Mouse (Mus musculus) liver, postnatal 0 days (tissue): ENCODE data around the gene Fggy. TPM values are rescaled to one million over a fixed set of nuclear protein-coding genes. Genes with fewer than 3 reads are reported as not detected.

Experiments
- ATAC-seq: fragments of 200-750 bp; cut with Nextera tagmentation; 2 replicates; pipeline ENCODE4 v1.8.0; 2017; ENCODE audit warnings: mild to moderate bottlenecking, moderate library complexity
- DNase-seq: peaks from one replicate; pipeline ENCODE4 v3.0.0-alpha.2; 2016
- H3K27ac ChIP-seq: fragments of 300-500 bp; sonication (generic); 2 replicates; pipeline ENCODE4 v1.5.1; 2014; ENCODE audit warnings: antibody characterized with exemption, moderate library complexity, mild to moderate bottlenecking, low read depth
- H3K27me3 ChIP-seq: fragments of 300-500 bp; sonication (generic); 2 replicates; pipeline ENCODE4 v1.6.1; 2014; ENCODE audit warnings: low read length, control low read depth, mixed read lengths; ENCODE audit not compliant: insufficient read depth
- H3K36me3 ChIP-seq: fragments of 300-500 bp; sonication (generic); replicated peaks from 2 replicates; pipeline ENCODE4 v1.6.1; 2014; ENCODE audit warnings: mild to moderate bottlenecking, control low read depth, low read length, moderate library complexity, mixed read lengths; ENCODE audit not compliant: insufficient read depth
- H3K4me1 ChIP-seq: fragments of 300-500 bp; sonication (generic); 2 replicates; pipeline ENCODE4 v1.6.1; 2014; ENCODE audit warnings: antibody characterized with exemption, mild to moderate bottlenecking, control low read depth; ENCODE audit not compliant: insufficient read depth
- H3K4me2 ChIP-seq: fragments of 300-500 bp; sonication (generic); 2 replicates; pipeline ENCODE4 v1.6.1; 2014; ENCODE audit warnings: low read depth, mild to moderate bottlenecking, low read length, moderate library complexity, mixed read lengths
- H3K4me3 ChIP-seq: fragments of 300-500 bp; sonication (generic); 2 replicates; pipeline ENCODE4 v1.5.1; 2014; ENCODE audit warnings: low read depth, low read length
- H3K9ac ChIP-seq: fragments of 300-500 bp; sonication (generic); replicated peaks from 2 replicates; pipeline ENCODE4 v1.6.1; 2014; ENCODE audit warnings: mild to moderate bottlenecking, moderate library complexity
- H3K9me3 ChIP-seq: fragments of 300-500 bp; sonication (generic); 2 replicates; pipeline ENCODE4 v1.6.1; 2016; ENCODE audit warnings: mild to moderate bottlenecking, control low read depth, low read length, mixed read lengths
- CTCF ChIP-seq: sonication (generic); IDR thresholded peaks from 2 replicates; pipeline ENCODE4 v1.5.1; 2016; ENCODE audit warnings: antibody characterized with exemption, low read depth
- EP300 ChIP-seq: IDR thresholded peaks from 2 replicates; pipeline ENCODE4 v1.6.1; 2016; ENCODE audit warnings: antibody characterized with exemption, low read depth, mild to moderate bottlenecking
- WGBS: fragments of 180-500 bp; shearing (Covaris S2); extraction: QIAGEN DNeasy Blood & Tissue Kit; methylation state at CpG from one replicate; pipeline ENCODE4 v1.1.7; 2014; ENCODE audit not compliant: insufficient replicate concordance; 5-methylcytosine and 5-hydroxymethylcytosine counted together
- polyA plus RNA-seq: library from polyadenylated mRNA; unstranded; fragments of >200 nt; fragmentation: Nextera tagmentation; extraction: Ambion mirVana; gene quantifications from 2 replicates; pipeline ENCODE4 v1.2.1, GENCODE M21; 2015

Gene Fggy
- polyA plus RNA-seq, 1 experiment from 2014 or later = 45.4 TPM

- Histone ChIP-seq H3K27me3 (no peaks in the 10 kb centered on the region), H3K4me2 (no peak overlapping the region), H3K4me1 (peaks cover 4% of the 10 kb centered on the region), H3K9me3 (no peaks in the 10 kb centered on the region), H3K36me3 (peaks cover 9% of the 10 kb centered on the region; the same call in 1 of the 2 replicates), H3K27ac (no peak overlapping the region), H3K9ac (no peak overlapping the region), H3K4me3 (no peak overlapping the region)
- DNase-seq = no peak
- WGBS = 78% methylated on average over 2 of the region's 2 CpGs
- no peak for ATAC-seq
- TF ChIP-seq CTCF (no peak), EP300 (no peak)
Observed at GRCm38 (mm10) chr4:95852257-95852656, 294.9 kb downstream of the Fggy start.

GRCm38 (mm10) chr4:95856008-95856407 lies 298.7 kb downstream of the Fggy start:
- ATAC-seq (no peak), DNase-seq (no peak)
- Histone ChIP-seq H3K36me3 (peaks cover 7% of the 10 kb centered on the region; the same call in 1 of the 2 replicates), H3K27ac (no peak overlapping the region), H3K27me3 (no peaks in the 10 kb centered on the region), H3K4me2 (no peak overlapping the region), H3K4me3 (no peak overlapping the region), H3K4me1 (no peaks in the 10 kb centered on the region), H3K9me3 (no peaks in the 10 kb centered on the region), H3K9ac (no peak overlapping the region)
- 77% methylated on average over 2 of the region's 2 CpGs for WGBS
- TF ChIP-seq EP300 (no peak), CTCF (no peak)

- H3K9ac ChIP-seq = no peak overlapping the region
- ATAC-seq (no peak), DNase-seq (no peak)
- H3K27ac ChIP-seq = no peak overlapping the region
- H3K36me3 ChIP-seq = no peaks in the 10 kb centered on the region
- H3K4me3 ChIP-seq = no peak overlapping the region
- no peaks in the 10 kb centered on the region for H3K9me3 ChIP-seq
- H3K4me1 ChIP-seq = peaks cover 3% of the 10 kb centered on the region; the same call in 1 of the 2 replicates
- H3K4me2 ChIP-seq = no peak overlapping the region
- TF ChIP-seq EP300 = no peak
- no peak for TF ChIP-seq CTCF
- no peaks in the 10 kb centered on the region for H3K27me3 ChIP-seq
- 57% methylated on average over 3 of the region's 3 CpGs for WGBS
Observed at GRCm38 (mm10) chr4:95860601-95861000, 303.3 kb downstream of the Fggy start.

- TF ChIP-seq EP300 = no peak
- DNase-seq (no peak), ATAC-seq (no peak)
Observed at GRCm38 (mm10) chr4:95861074-95861473, 303.8 kb downstream of the Fggy start.

DNA sequence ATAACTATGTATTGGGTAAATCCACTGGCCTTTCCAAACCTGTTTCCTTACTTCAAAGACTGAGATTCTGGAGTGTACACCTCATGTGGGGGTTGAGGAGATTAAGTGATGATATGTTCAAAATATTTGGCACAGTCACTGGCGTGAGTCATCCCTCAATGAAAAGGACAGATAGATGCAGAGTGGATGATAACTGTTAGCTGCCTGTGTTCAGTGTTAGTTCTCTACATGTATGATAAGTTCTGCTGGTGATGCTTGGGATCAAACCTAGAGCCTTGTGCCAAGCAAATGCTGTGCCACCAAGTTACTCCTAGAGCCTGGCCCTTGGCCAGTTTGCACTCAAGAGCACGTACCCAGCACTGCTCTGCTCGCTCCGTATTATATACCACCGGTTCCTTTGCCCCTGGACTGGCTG lies 304.4 kb downstream of the Fggy start:
- DNase-seq (no peak), ATAC-seq (no peak)
- 77% methylated on average over 5 of the region's 5 CpGs for WGBS
- Histone ChIP-seq H3K4me1 (peaks cover 3% of the 10 kb centered on the region; the same call in 1 of the 2 replicates), H3K4me3 (no peak overlapping the region), H3K9me3 (no peaks in the 10 kb centered on the region), H3K27me3 (no peaks in the 10 kb centered on the region), H3K4me2 (no peak overlapping the region), H3K36me3 (no peaks in the 10 kb centered on the region), H3K27ac (no peak overlapping the region), H3K9ac (no peak overlapping the region)
- TF ChIP-seq EP300 (no peak), CTCF (no peak)

More at GRCm38 (mm10) chr4:95861074-95861473, 303.8 kb downstream of the Fggy start:
- H3K9me3 ChIP-seq = no peaks in the 10 kb centered on the region
- H3K36me3 ChIP-seq = no peaks in the 10 kb centered on the region
- no peak overlapping the region for H3K9ac ChIP-seq
- H3K4me2 ChIP-seq = no peak overlapping the region
- no peak overlapping the region for H3K27ac ChIP-seq
- H3K4me3 ChIP-seq = no peak overlapping the region
- H3K4me1 ChIP-seq = peaks cover 3% of the 10 kb centered on the region; the same call in 1 of the 2 replicates
- WGBS = 64% methylated on average over 4 of the region's 4 CpGs
- no peaks in the 10 kb centered on the region for H3K27me3 ChIP-seq

DNA sequence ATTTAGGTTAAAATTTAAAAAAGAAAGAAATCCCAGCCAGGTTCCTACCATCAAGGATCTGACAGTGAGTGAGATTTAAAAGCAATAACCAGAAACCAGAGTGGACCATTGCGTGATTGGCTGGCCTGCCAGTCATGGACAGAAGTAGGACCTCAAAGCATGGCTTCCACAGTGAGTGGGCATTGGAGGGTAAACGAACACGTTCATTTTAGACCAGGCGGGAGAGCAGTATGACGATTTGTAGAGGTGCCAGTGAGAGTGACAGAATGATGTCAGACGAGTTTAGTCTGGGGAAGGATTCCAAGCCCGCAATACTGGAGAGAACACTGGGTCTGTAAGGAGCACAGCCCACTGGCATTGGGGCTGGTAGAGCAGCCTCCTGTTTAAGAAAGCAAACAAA lies 305.0 kb downstream of the Fggy start:
- Histone ChIP-seq H3K27ac (no peak overlapping the region), H3K4me2 (no peak overlapping the region), H3K36me3 (no peaks in the 10 kb centered on the region), H3K4me1 (peaks cover 3% of the 10 kb centered on the region; the same call in 1 of the 2 replicates), H3K9me3 (no peaks in the 10 kb centered on the region), H3K27me3 (no peaks in the 10 kb centered on the region), H3K9ac (no peak overlapping the region), H3K4me3 (no peak overlapping the region)
- TF ChIP-seq EP300 = no peak
- no peak for TF ChIP-seq CTCF
- no peak for DNase-seq
- 69% methylated on average over 7 of the region's 7 CpGs for WGBS
- no peak for ATAC-seq
